Mouse (Mus musculus) lung, adult 2 months (tissue): ENCODE results near the gene Hdhd5.

Experiments
- CTCF ChIP-seq: fragments of 200-500 bp; IDR thresholded peaks from 2 replicates; pipeline ENCODE4 v1.5.1; 2011; ENCODE audit warnings: mild to moderate bottlenecking, low read length, control low read depth; ENCODE audit not compliant: insufficient read depth
- POLR2A ChIP-seq: fragments of 200-500 bp; IDR thresholded peaks from 2 replicates; pipeline ENCODE4 v1.6.1; 2011; ENCODE audit warnings: low read depth, mild to moderate bottlenecking, control low read depth, low read length, borderline replicate concordance; ENCODE audit errors: extremely low read depth

DNA sequence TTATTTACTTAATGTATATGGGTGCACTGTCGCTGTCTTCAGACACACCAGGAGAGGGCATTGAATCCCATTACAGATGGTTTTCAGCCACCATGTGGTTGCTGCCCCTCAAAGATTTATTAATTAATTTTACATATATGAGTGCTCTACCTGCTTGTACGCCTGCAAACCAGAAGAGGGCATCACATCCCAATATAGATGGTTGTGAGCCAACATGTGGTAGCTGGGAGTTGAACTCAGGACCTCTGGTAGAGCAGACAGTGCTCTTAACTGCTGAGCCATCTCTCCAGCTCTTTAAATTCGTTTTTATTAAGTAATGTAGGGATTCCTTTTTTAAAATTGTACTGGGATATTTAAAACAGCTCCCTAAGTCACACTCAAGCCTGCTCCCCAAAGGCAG lies 61.9 kb downstream of the Hdhd5 start:
- TF ChIP-seq CTCF (no peak), POLR2A (no peak)
